Mouse (Mus musculus) adrenal gland (tissue): ENCODE data around the gene Ceacam9.
"Not testable (repeated sequence)": the region's sequence is repeated elsewhere in the genome, so short reads cannot be mapped to it uniquely, and the experiment has no call there.

Experiments
- intact Hi-C: fragments of 180-260 bp; cut with DNase I; formaldehyde crosslinking; loops from one replicate; pipeline ENCODE4 v1.15.1; 2025
- long read RNA-seq, 2 experiments: library from polyadenylated mRNA; unstranded; transcript quantifications; one replicate each; pipeline ENCODE4 v2.0.0; 2020; ENCODE audit warnings: borderline replicate concordance in 1 of 2; ENCODE audit not compliant: insufficient replicate concordance in 1 of 2

Ceacam9 gene
- long read RNA-seq, experiment 1 = 0 reads
- long read RNA-seq, experiment 2 = 0 reads

GRCm38 (mm10) chr7:16721629-16722028 lies at the start of gene Ceacam9:
Gene Ceacam9, plus strand, starts transcription at chr7:16721929.
- intact Hi-C loops = no loop called here

GRCm38 (mm10) chr7:16673823-16674222 lies 47.9 kb upstream of the Ceacam9 start:
- intact Hi-C loops = no loop called here

GRCm38 (mm10) chr7:16674699-16675098 lies 47.0 kb upstream of the Ceacam9 start:
- intact Hi-C loops = not testable (repeated sequence)

GRCm38 (mm10) chr7:16675605-16676004 lies 46.1 kb upstream of the Ceacam9 start, which contains the start of gene Ceacam15:
Gene Ceacam15, minus strand, starts transcription at chr7:16675705.
- intact Hi-C loops = no loop called here

- intact Hi-C loops = not testable (repeated sequence)
These were observed 41.5 kb upstream of the Ceacam9 start for GRCm38 (mm10) chr7:16680194-16680593.

- intact Hi-C loops = no loop called here
These were observed 32.5 kb upstream of the Ceacam9 start for GRCm38 (mm10) chr7:16689196-16689595.

GRCm38 (mm10) chr7:16695025-16695424 lies 26.7 kb upstream of the Ceacam9 start:
- intact Hi-C loops = loop anchor here (5.0 to 10.0 kb wide), 2 partner anchors 68 to 210 kb away; no protein-coding TSS in a partner anchor

GRCm38 (mm10) chr7:16699042-16699441 lies 22.7 kb upstream of the Ceacam9 start:
- intact Hi-C loops = loop anchor here (5.0 to 10.0 kb wide), 2 partner anchors 72 to 214 kb away; no protein-coding TSS in a partner anchor

GRCm38 (mm10) chr7:16700583-16700982 lies 21.1 kb upstream of the Ceacam9 start:
- intact Hi-C loops = no loop called here

GRCm38 (mm10) chr7:16706385-16706784 lies 15.3 kb upstream of the Ceacam9 start:
- intact Hi-C loops = no loop called here

- intact Hi-C loops = no loop called here
These were observed 13.5 kb upstream of the Ceacam9 start for GRCm38 (mm10) chr7:16708244-16708643.

- intact Hi-C loops = no loop called here
These were observed 11.1 kb upstream of the Ceacam9 start for GRCm38 (mm10) chr7:16710604-16711003.

- intact Hi-C loops = no loop called here
These were observed 8.9 kb upstream of the Ceacam9 start for GRCm38 (mm10) chr7:16712633-16713415.

- intact Hi-C loops = not testable (repeated sequence)
These were observed 5.1 kb upstream of the Ceacam9 start for GRCm38 (mm10) chr7:16716456-16717152.

- intact Hi-C loops = not testable (repeated sequence)
These were observed 761 bp downstream of the Ceacam9 start for GRCm38 (mm10) chr7:16722490-16722889.

- intact Hi-C loops = loop anchor here (1.0 kb wide), 1 partner anchor 98 kb away; no protein-coding TSS in a partner anchor
These were observed 7.0 kb downstream of the Ceacam9 start for GRCm38 (mm10) chr7:16728596-16729348.

GRCm38 (mm10) chr7:16729563-16729962 lies 7.8 kb downstream of the Ceacam9 start:
- intact Hi-C loops = not testable (repeated sequence)

- intact Hi-C loops = no loop called here
These were observed 9.1 kb downstream of the Ceacam9 start for GRCm38 (mm10) chr7:16730791-16731190.

- intact Hi-C loops = no loop called here
These were observed 10.2 kb downstream of the Ceacam9 start for GRCm38 (mm10) chr7:16731893-16732422.

- intact Hi-C loops = no loop called here
These were observed 15.9 kb downstream of the Ceacam9 start for GRCm38 (mm10) chr7:16737606-16738072.
